Mouse (Mus musculus) forebrain, embryonic 12.5 days (tissue): ENCODE data around the gene Magea1. TPM values are rescaled to one million over a fixed set of nuclear protein-coding genes. Genes with fewer than 3 reads are reported as not detected.
"Not testable (repeated sequence)": the region's sequence is repeated elsewhere in the genome, so short reads cannot be mapped to it uniquely, and the experiment has no call there.

Experiments
- ATAC-seq: fragments of 200-750 bp; cut with Nextera tagmentation; 2 replicates; pipeline ENCODE4 v1.8.0; 2017; ENCODE audit warnings: moderate TSS enrichment; ENCODE audit not compliant: low FRiP score
- H3K27ac ChIP-seq: fragments of 300-500 bp; sonication (generic); 2 replicates; pipeline ENCODE4 v1.5.1; 2016; ENCODE audit warnings: mild to moderate bottlenecking
- H3K27me3 ChIP-seq: fragments of 300-500 bp; sonication (generic); 2 replicates; pipeline ENCODE4 v1.6.1; 2016; ENCODE audit warnings: mild to moderate bottlenecking
- H3K36me3 ChIP-seq: fragments of 300-500 bp; sonication (generic); replicated peaks from 2 replicates; pipeline ENCODE4 v1.6.1; 2016; ENCODE audit warnings: mild to moderate bottlenecking
- H3K4me1 ChIP-seq: fragments of 300-500 bp; sonication (generic); 2 replicates; pipeline ENCODE4 v1.6.1; 2016
- H3K4me2 ChIP-seq: fragments of 300-500 bp; sonication (generic); 2 replicates; pipeline ENCODE4 v1.6.1; 2016; ENCODE audit warnings: mild to moderate bottlenecking, moderate library complexity
- H3K4me3 ChIP-seq: fragments of 300-500 bp; sonication (generic); replicated peaks from 2 replicates; pipeline ENCODE4 v1.5.1; 2016; ENCODE audit warnings: mild to moderate bottlenecking
- H3K9ac ChIP-seq: fragments of 300-500 bp; sonication (generic); 2 replicates; pipeline ENCODE4 v1.6.1; 2016; ENCODE audit warnings: mild to moderate bottlenecking
- H3K9me3 ChIP-seq: fragments of 300-500 bp; sonication (generic); 2 replicates; pipeline ENCODE4 v1.6.1; 2016
- WGBS: fragments of 180-500 bp; shearing (Covaris S2); methylation state at CpG from one replicate; pipeline ENCODE4 v1.1.7; 2016; 5-methylcytosine and 5-hydroxymethylcytosine counted together
- polyA plus RNA-seq: library from polyadenylated mRNA; unstranded; fragments of >200 nt; fragmentation: Nextera tagmentation; extraction: Ambion mirVana; gene quantifications from 2 replicates; pipeline ENCODE4 v1.2.1, GENCODE M21; 2016

Gene Magea1
- not detected in 2 replicates for polyA plus RNA-seq

DNA sequence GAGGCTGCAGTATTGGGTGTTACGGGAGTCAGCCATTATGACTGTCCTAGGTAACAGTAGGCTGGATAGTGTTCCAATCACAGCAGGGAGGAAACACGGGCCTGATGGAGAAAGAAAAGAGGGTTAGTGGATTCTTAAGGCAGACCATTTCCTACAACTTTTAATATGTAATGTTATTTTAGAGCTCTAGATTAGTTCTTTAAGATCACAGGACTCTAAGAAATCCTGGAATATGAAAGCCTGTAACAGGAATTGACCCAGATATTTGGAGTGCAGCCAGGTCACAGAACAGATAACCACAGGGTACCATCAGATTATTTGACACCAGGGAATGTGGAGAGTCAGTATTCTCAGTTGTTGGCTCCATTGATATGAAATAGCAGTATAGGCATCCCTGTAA, at the start of gene Magea1:
TSS of gene Magea1 (minus strand) at position 101 of the 400 bp plus-strand sequence.
- H3K27me3 ChIP-seq, H3K4me1 ChIP-seq, H3K9ac ChIP-seq, H3K36me3 ChIP-seq, H3K4me2 ChIP-seq, H3K4me3 ChIP-seq, H3K27ac ChIP-seq, ATAC-seq, H3K9me3 ChIP-seq: not testable (repeated sequence)
- WGBS, result 63% methylated on average over 1 of the region's 2 CpGs

DNA sequence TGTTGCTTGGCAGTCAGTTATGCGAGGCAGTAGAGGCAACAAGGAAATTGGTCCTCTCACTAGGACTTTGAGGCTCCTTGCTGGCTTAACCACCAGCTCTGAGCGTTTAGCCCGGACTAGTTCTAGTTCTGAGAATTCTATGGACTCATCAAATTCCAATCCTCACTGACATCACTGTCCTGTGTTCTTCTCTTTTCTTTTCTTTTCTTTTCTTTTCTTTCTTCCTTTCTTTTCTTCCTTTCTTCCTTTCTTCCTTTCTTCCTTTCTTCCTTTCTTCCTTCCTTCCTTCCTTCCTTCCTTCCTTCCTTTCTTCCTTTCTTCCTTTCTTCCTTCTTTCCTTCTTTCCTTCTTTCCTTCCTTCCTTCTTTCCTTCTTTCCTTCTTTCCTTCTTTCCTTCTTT, 38.7 kb upstream of the Magea1 start, which contains the start of gene Cldn34b2:
TSS of gene Cldn34b2 (minus strand) at position 101 of the 400 bp plus-strand sequence.
- not testable (repeated sequence) for H3K9me3 ChIP-seq, H3K9ac ChIP-seq, H3K27me3 ChIP-seq, ATAC-seq, H3K4me3 ChIP-seq, H3K27ac ChIP-seq, H3K4me1 ChIP-seq, H3K36me3 ChIP-seq, H3K4me2 ChIP-seq
- WGBS, result 91% methylated on average over 3 of the region's 3 CpGs

DNA sequence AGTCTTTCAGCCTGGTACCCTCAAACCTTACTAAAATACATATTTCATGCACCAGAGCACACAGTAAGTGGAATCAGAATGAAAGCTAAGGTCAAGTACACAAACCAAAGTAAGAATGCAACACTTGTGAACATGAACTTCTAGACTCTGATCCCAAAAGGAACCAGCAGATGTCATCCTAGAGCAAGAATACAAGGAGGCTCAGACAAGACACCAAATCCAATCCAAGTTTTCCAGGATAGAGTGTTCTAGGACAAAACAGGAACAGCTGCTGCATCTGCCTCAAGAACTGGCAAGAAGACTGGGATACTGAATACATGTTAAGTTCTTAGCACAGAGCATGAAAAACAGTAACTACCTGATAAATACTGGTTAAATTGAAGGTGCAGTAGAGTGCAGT, 8.4 kb upstream of the Magea1 start:
- Histone ChIP-seq H3K36me3 (no peaks in the 10 kb centered on the region), H3K4me3 (no peak overlapping the region), H3K9ac (no peak overlapping the region), H3K4me2 (no peak overlapping the region), H3K27me3 (no peaks in the 10 kb centered on the region), H3K4me1 (no peaks in the 10 kb centered on the region), H3K9me3 (no peaks in the 10 kb centered on the region), H3K27ac (no peak overlapping the region)
- ATAC-seq, result no peak

DNA sequence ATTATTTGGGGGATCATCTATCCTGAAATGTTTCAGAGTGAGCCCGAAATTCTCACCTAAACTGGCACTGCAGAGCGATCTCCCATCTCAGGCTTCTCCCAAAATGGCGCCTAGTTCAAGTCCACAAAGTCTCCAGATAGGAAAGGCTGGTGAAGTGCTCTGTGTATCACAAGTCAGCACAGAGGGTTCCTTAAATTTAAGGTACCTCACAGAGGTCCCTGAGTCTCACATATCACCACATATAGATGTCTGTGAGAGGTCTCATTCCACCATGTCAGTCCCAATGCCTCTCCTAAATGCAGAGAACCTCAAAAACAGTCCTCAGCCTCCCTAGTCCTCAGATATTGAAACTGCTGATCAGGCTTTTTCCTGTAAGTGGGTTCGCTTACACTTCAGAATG, 4.0 kb upstream of the Magea1 start, which contains the start of gene Magea2:
TSS of gene Magea2 (minus strand) at position 101 of the 400 bp plus-strand sequence.
- not testable (repeated sequence) for H3K4me2 ChIP-seq, H3K4me1 ChIP-seq, ATAC-seq, H3K9ac ChIP-seq, H3K27ac ChIP-seq, H3K9me3 ChIP-seq, H3K27me3 ChIP-seq, H3K36me3 ChIP-seq, H3K4me3 ChIP-seq
- WGBS, result 75% methylated on average over 4 of the region's 4 CpGs

DNA sequence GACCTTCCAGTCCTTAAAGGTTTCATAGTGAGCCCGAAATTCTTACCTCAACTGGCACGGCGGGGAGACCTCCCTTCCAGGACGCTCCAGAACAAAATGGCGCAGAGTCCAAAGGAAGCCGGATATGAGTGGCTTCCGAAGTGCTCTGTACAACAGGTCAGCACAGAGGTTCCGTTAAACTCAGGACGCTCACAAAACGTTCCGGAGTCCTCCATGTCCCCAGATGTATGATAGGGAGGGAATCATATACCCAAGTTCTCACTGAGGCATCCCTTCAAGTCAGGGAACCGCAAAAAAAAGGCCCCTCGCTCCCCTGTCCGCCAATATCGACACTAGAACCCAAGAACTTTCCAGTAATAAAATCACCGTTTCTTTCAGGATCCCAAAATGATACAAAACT, 26.5 kb downstream of the Magea1 start, which contains the start of gene Magea5:
TSS of gene Magea5 (minus strand) at position 101 of the 400 bp plus-strand sequence.
- H3K9ac ChIP-seq, H3K4me2 ChIP-seq, H3K27ac ChIP-seq, ATAC-seq, H3K9me3 ChIP-seq, H3K36me3 ChIP-seq, H3K4me3 ChIP-seq, H3K27me3 ChIP-seq, H3K4me1 ChIP-seq: not testable (repeated sequence)
- WGBS, result 87% methylated on average over 15 of the region's 16 CpGs

Other genes starting within 250 kb of the Magea1 start
- gene Cldn34b1, start 199.5 kb downstream of the Magea1 start, polyA plus RNA-seq, result not detected in 2 replicates
- gene Magea6, start 153.8 kb downstream of the Magea1 start, polyA plus RNA-seq, result not detected in 2 replicates
- gene Magea3, start 140.3 kb downstream of the Magea1 start, polyA plus RNA-seq, result not detected in 2 replicates
- not detected in 2 replicates for gene Magea8, start 93.9 kb downstream of the Magea1 start, polyA plus RNA-seq
- not detected in 2 replicates for gene Magea5, start 26.6 kb downstream of the Magea1 start, polyA plus RNA-seq
- gene Magea2, start 3.9 kb upstream of the Magea1 start, polyA plus RNA-seq, result not detected in 2 replicates
- gene Cldn34b2, start 38.6 kb upstream of the Magea1 start, polyA plus RNA-seq, result not detected in 2 replicates
- 58.9 and 62.1 TPM in 2 replicates for gene Sat1, start 126.7 kb upstream of the Magea1 start, polyA plus RNA-seq
- 15.0 and 18.1 TPM in 2 replicates for gene Acot9, start 172.7 kb upstream of the Magea1 start, polyA plus RNA-seq